Mouse (Mus musculus): ENCODE measurements at regions not wholly inside any gene's neighbourhood (a gene's known extent, or its start where the extent isn't known, plus 50 kb on each side); places are given as distances from the start of the nearest gene placed in this dataset.

GRCm38 (mm10) chr13:97559611-97560385, 200.6 kb downstream of the Gm10260 start:
- no peak for DNase-seq (ENCODE audit: inconsistent ontology term)

GRCm38 (mm10) chr13:97558884-97559283, 201.5 kb downstream of the Gm10260 start:
- no peak for DNase-seq (ENCODE audit: inconsistent ontology term)

GRCm38 (mm10) chr13:97555312-97555711, 205.1 kb downstream of the Gm10260 start:
- DNase-seq (ENCODE audit: inconsistent ontology term), result no peak

GRCm38 (mm10) chr13:97554601-97555000, 205.8 kb downstream of the Gm10260 start:
- no peak for DNase-seq (ENCODE audit: inconsistent ontology term)

- DNase-seq (ENCODE audit: inconsistent ontology term), result no peak
Measured at GRCm38 (mm10) chr13:97552236-97552635, 208.2 kb downstream of the Gm10260 start.

GRCm38 (mm10) chr13:97550880-97551279, 209.6 kb downstream of the Gm10260 start:
- DNase-seq (ENCODE audit: inconsistent ontology term), result no peak

- DNase-seq (ENCODE audit: inconsistent ontology term), result no peak
Measured at GRCm38 (mm10) chr13:97550172-97550571, 210.3 kb downstream of the Gm10260 start.

- DNase-seq (ENCODE audit: inconsistent ontology term), result no peak
Measured at GRCm38 (mm10) chr13:97549384-97549783, 211.0 kb downstream of the Gm10260 start.

GRCm38 (mm10) chr13:97548527-97548977, 211.9 kb downstream of the Gm10260 start:
- DNase-seq (ENCODE audit: inconsistent ontology term), result peak; percentile 52

- DNase-seq (ENCODE audit: inconsistent ontology term), result peak; percentile 41
Measured at GRCm38 (mm10) chr13:97546936-97547335, 213.5 kb downstream of the Gm10260 start.

- peak; percentile 97 for DNase-seq (ENCODE audit: inconsistent ontology term)
Measured at GRCm38 (mm10) chr13:97545971-97546454, 214.4 kb downstream of the Gm10260 start.

- peak; percentile 72 for DNase-seq (ENCODE audit: inconsistent ontology term)
Measured at GRCm38 (mm10) chr13:97539686-97540085, 220.7 kb downstream of the Gm10260 start.

- DNase-seq (ENCODE audit: inconsistent ontology term), result no peak
Measured at GRCm38 (mm10) chr13:97538441-97538840, 222.0 kb downstream of the Gm10260 start.

- DNase-seq (ENCODE audit: inconsistent ontology term), result no peak
Measured at GRCm38 (mm10) chr13:97537686-97538085, 222.7 kb downstream of the Gm10260 start.

GRCm38 (mm10) chr13:97537206-97537605, 223.2 kb downstream of the Gm10260 start:
- no peak for DNase-seq (ENCODE audit: inconsistent ontology term)

GRCm38 (mm10) chr13:97533896-97534666, 226.4 kb downstream of the Gm10260 start:
- DNase-seq (ENCODE audit: inconsistent ontology term), result peak; percentile 30

- DNase-seq (ENCODE audit: inconsistent ontology term), result no peak
Measured at GRCm38 (mm10) chr13:97531181-97531580, 229.3 kb downstream of the Gm10260 start.

GRCm38 (mm10) chr13:97530570-97530969, 229.9 kb downstream of the Gm10260 start:
- DNase-seq (ENCODE audit: inconsistent ontology term), result no peak

GRCm38 (mm10) chr13:97527958-97528357, 232.5 kb downstream of the Gm10260 start:
- no peak for DNase-seq (ENCODE audit: inconsistent ontology term)

GRCm38 (mm10) chr13:97524847-97525434, 235.5 kb downstream of the Gm10260 start:
- DNase-seq (ENCODE audit: inconsistent ontology term), result no peak

- DNase-seq (ENCODE audit: inconsistent ontology term), result peak; percentile 35
Measured at GRCm38 (mm10) chr13:97523523-97524412, 236.7 kb downstream of the Gm10260 start.

Measured in Muller cell, postnatal 12 days (primary cell).